Mouse (Mus musculus): ENCODE results near the gene Capza1. TPM values are rescaled to one million over a fixed set of nuclear protein-coding genes. Genes with fewer than 3 reads are reported as not detected.

The Capza1 gene
- total and polyA plus RNA-seq, 3 experiments, result 60.2 to 141 (median 135) TPM

GRCm38 (mm10) chr3:104805539-104805938 lies 58.8 kb downstream of the Capza1 start:
- H3K4me1 ChIP-seq (ENCODE audit: control insufficient read depth in 1 of 2, insufficient read depth in 2 of 2, low read length in 2 of 2), result no peaks in the 10 kb centered on the region
- no peaks in the 10 kb centered on the region for H3K9me3 ChIP-seq (replicated peaks; ENCODE audit: insufficient read depth, low read length)
- no peak overlapping the region for H3K9ac ChIP-seq (ENCODE audit: control insufficient read depth, low read depth, low read length, poor library complexity, severe bottlenecking)
- peaks cover 0 to 2% of the 10 kb centered on the region in 2 experiments; a peak in 1 of 4 replicates for H3K36me3 ChIP-seq (ENCODE audit: control insufficient read depth in 1 of 2, insufficient read depth in 2 of 2, low read length in 2 of 2)
- no peak overlapping the region for H3K27ac ChIP-seq (ENCODE audit: control insufficient read depth, low read depth, low read length)
- DNase-seq (ENCODE audit: low read depth, low spot score), result no peak
- no peaks in the 10 kb centered on the region for H3K79me2 ChIP-seq (ENCODE audit: control insufficient read depth, insufficient read depth, low read length, poor library complexity)
- H3K4me3 ChIP-seq (ENCODE audit: control insufficient read depth in 1 of 2, insufficient read depth in 1 of 2, low read depth in 2 of 2, low read length in 2 of 2), result no peak overlapping the region
- TF ChIP-seq MAFK (IDR thresholded peaks at IDR 0.05; ENCODE audit: borderline replicate concordance, low read depth, low read length) (no peak), CHD2 (IDR thresholded peaks at IDR 0.05; ENCODE audit: low read length) (no peak), UBTF (IDR thresholded peaks at IDR 0.05; ENCODE audit: borderline replicate concordance, insufficient read depth, low read depth, low read length) (no peak), RCOR1 (IDR thresholded peaks at IDR 0.05; ENCODE audit: low read depth, low read length) (no peak), MYC (IDR thresholded peaks at IDR 0.05; ENCODE audit: low read depth, low read length) (no peak), POLR2AphosphoS2 (IDR thresholded peaks at IDR 0.05; ENCODE audit: low read length) (no peak)
- no peaks in the 10 kb centered on the region for H3K27me3 ChIP-seq (ENCODE audit: control insufficient read depth in 1 of 2, insufficient read depth in 2 of 2, low read length in 2 of 2)

DNA sequence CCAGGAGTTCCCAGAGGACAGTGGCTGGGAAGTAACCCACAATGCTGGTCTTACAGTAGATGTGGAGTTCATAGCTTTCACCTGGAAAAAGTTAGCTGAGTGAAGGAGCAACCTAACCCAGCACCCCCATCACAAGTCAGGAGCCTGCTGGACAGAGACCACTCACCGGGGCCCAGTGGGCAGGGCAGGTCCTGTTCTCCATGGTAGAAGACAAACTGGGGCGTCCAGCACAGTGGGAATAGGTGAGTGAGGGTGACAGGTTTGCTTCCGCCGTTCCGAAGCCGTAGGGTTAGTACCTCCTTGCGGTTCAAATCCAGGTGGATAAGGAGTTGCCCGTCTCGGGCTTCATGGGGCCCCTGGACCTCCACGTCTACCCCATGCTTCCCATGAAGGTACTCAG lies 60.0 kb downstream of the Capza1 start:
- Histone ChIP-seq H3K9ac (ENCODE audit: control insufficient read depth, low read depth, low read length, poor library complexity, severe bottlenecking) (no peak overlapping the region), H3K36me3 (ENCODE audit: control insufficient read depth in 1 of 2, insufficient read depth in 2 of 2, low read length in 2 of 2) (peaks cover 0 to 2% of the 10 kb centered on the region in 2 experiments; a peak in 1 of 4 replicates), H3K79me2 (ENCODE audit: control insufficient read depth, insufficient read depth, low read length, poor library complexity) (no peaks in the 10 kb centered on the region), H3K27me3 (ENCODE audit: control insufficient read depth in 1 of 2, insufficient read depth in 2 of 2, low read length in 2 of 2) (no peaks in the 10 kb centered on the region), H3K4me1 (ENCODE audit: control insufficient read depth in 1 of 2, insufficient read depth in 2 of 2, low read length in 2 of 2) (no peaks in the 10 kb centered on the region), H3K9me3 (replicated peaks; ENCODE audit: insufficient read depth, low read length) (no peaks in the 10 kb centered on the region), H3K27ac (ENCODE audit: control insufficient read depth, low read depth, low read length) (no peak overlapping the region), H3K4me3 (ENCODE audit: control insufficient read depth in 1 of 2, insufficient read depth in 1 of 2, low read depth in 2 of 2, low read length in 2 of 2) (no peak overlapping the region)
- TF ChIP-seq SMC3 (IDR thresholded peaks at IDR 0.05; ENCODE audit: low read depth, low read length), result no peak
- TF ChIP-seq E2F4 (IDR thresholded peaks at IDR 0.05; ENCODE audit: borderline replicate concordance, low read depth, low read length), result no peak
- no peak for TF ChIP-seq EP300 (IDR thresholded peaks at IDR 0.05; ENCODE audit: low read depth in 1 of 2, low read length in 2 of 2)
- no peak for TF ChIP-seq POLR2AphosphoS2 (IDR thresholded peaks at IDR 0.05; ENCODE audit: low read length)
- DNase-seq (ENCODE audit: low read depth, low spot score), result no peak

GRCm38 (mm10) chr3:104801481-104801880 lies 62.8 kb downstream of the Capza1 start:
- DNase-seq (ENCODE audit: low read depth, low spot score), result no peak
- Histone ChIP-seq H3K4me1 (ENCODE audit: control insufficient read depth in 1 of 2, insufficient read depth in 2 of 2, low read length in 2 of 2) (no peaks in the 10 kb centered on the region), H3K9ac (ENCODE audit: control insufficient read depth, low read depth, low read length, poor library complexity, severe bottlenecking) (no peak overlapping the region), H3K4me3 (ENCODE audit: control insufficient read depth in 1 of 2, insufficient read depth in 1 of 2, low read depth in 2 of 2, low read length in 2 of 2) (no peak overlapping the region), H3K9me3 (replicated peaks; ENCODE audit: insufficient read depth, low read length) (no peaks in the 10 kb centered on the region), H3K27ac (ENCODE audit: control insufficient read depth, low read depth, low read length) (no peak overlapping the region), H3K27me3 (ENCODE audit: control insufficient read depth in 1 of 2, insufficient read depth in 2 of 2, low read length in 2 of 2) (no peaks in the 10 kb centered on the region), H3K36me3 (ENCODE audit: control insufficient read depth in 1 of 2, insufficient read depth in 2 of 2, low read length in 2 of 2) (peaks cover 0 to 2% of the 10 kb centered on the region in 2 experiments; a peak in 1 of 4 replicates), H3K79me2 (ENCODE audit: control insufficient read depth, insufficient read depth, low read length, poor library complexity) (no peaks in the 10 kb centered on the region)
- TF ChIP-seq ELF1 (IDR thresholded peaks at IDR 0.05; ENCODE audit: low read depth, low read length), result no peak
- no peak for TF ChIP-seq UBTF (IDR thresholded peaks at IDR 0.05; ENCODE audit: borderline replicate concordance, insufficient read depth, low read depth, low read length)
- no peak for TF ChIP-seq NELFE (IDR thresholded peaks at IDR 0.05; ENCODE audit: low read depth, low read length)
- TF ChIP-seq POLR2AphosphoS2 (IDR thresholded peaks at IDR 0.05; ENCODE audit: low read length), result no peak
- no peak for TF ChIP-seq MYC (IDR thresholded peaks at IDR 0.05; ENCODE audit: low read depth, low read length)
- TF ChIP-seq SMC3 (IDR thresholded peaks at IDR 0.05; ENCODE audit: low read depth, low read length), result no peak
- no peak for TF ChIP-seq GABPA (IDR thresholded peaks at IDR 0.05; ENCODE audit: low read depth, low read length)
- no peak for TF ChIP-seq TAL1 (IDR thresholded peaks at IDR 0.05; ENCODE audit: low read length)
- TF ChIP-seq SIN3A (IDR thresholded peaks at IDR 0.05; ENCODE audit: low read length), result no peak
- no peak for TF ChIP-seq KAT2A (conservative IDR thresholded peaks at IDR 0.05; ENCODE audit: low read depth, low read length)
- no peak for TF ChIP-seq USF2 (IDR thresholded peaks at IDR 0.05; ENCODE audit: borderline replicate concordance in 1 of 2, insufficient read depth in 1 of 2, low read depth in 1 of 2, low read length in 2 of 2)
- TF ChIP-seq RAD21 (IDR thresholded peaks at IDR 0.05; ENCODE audit: low read depth, low read length), result no peak
- no peak for TF ChIP-seq MYB (IDR thresholded peaks at IDR 0.05; ENCODE audit: low read depth, low read length)
- no peak for TF ChIP-seq E2F4 (IDR thresholded peaks at IDR 0.05; ENCODE audit: borderline replicate concordance, low read depth, low read length)
- no peak for TF ChIP-seq ZC3H11A (IDR thresholded peaks at IDR 0.05; ENCODE audit: low read depth, low read length)
- TF ChIP-seq CHD2 (IDR thresholded peaks at IDR 0.05; ENCODE audit: low read length), result no peak
- no peak for TF ChIP-seq NRF1 (IDR thresholded peaks at IDR 0.05; ENCODE audit: insufficient read depth, low read depth, low read length, poor library complexity, severe bottlenecking)
- TF ChIP-seq USF1 (IDR thresholded peaks at IDR 0.05; ENCODE audit: low read depth, low read length), result no peak

Data from MEL (cell line).